Mouse (Mus musculus): ENCODE measurements around the gene Sema6c. TPM values are rescaled to one million over a fixed set of nuclear protein-coding genes. Genes with fewer than 3 reads are reported as not detected.

Gene Sema6c
- 18.9 and 20.9 TPM in 2 replicates for polyA plus RNA-seq (2015; fragmentation: Nextera tagmentation; extraction: Ambion mirVana)

DNA sequence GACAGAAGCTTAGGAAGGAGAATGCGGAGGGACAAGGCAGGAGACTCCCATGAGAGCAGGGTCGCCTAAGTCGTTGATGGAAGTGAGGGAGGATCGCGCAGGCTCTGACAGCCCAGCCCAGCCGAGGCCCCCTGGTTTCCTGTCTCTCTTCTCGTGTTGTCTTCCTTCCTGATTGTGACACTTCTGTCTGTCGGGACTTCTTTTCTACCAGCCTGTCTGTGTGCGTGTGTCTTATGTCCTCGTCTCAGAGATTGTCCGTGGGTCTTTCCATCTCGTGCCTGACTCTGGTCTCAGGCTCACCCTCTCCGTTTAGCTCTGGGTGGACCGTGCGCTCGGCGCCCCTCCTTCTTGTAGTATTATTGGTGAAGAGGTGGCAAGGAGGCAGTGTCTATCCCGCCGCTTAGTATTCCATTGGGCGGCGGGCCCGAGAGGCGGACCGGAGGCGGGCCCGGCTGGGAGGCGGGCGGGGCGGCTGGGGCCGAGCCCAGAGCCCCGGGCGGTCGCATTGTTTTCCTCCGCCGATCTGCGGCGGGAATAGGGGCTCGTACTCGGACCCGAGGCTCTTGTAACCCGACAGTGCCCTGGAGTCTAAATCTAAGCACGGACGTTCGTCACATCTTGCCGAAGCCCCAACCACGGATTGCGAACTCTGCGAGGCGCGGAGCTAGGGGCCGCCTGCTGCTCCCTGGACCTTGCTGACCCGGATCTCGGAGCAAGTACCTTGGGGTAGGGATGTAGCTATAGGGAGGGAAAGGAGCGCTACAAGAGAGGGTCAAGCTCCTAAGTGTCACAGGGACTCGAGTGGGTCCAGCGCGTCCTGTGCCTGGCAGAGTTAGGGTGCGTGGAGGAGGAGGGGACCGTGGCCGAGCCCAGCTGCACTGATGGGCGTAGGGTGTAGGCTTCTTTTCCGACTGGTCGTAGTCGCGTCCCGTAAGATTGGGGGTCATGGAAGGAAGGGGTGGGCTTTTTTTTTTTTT lies at the start of gene Sema6c:
Gene Sema6c (plus strand): TSS at position 471 of the 977 bp plus-strand sequence.
- peaks cover 28% of the 10 kb centered on the region for H3K4me1 ChIP-seq (ENCODE audit: control insufficient read depth, insufficient read depth, low read length)
- peak within 1 kb of the TSS; percentile 91 for H3K4me3 ChIP-seq (ENCODE audit: low read depth, low read length)
- no peaks in the 10 kb centered on the region for H3K27me3 ChIP-seq (ENCODE audit: control insufficient read depth, insufficient read depth, low read depth, low read length)
- H3K9ac ChIP-seq (ENCODE audit: low read depth, low read length), result peak within 1 kb of the TSS; percentile 75
- peaks cover 4% of the 10 kb centered on the region; the same call in 1 of the 2 replicates for H3K36me3 ChIP-seq (ENCODE audit: control insufficient read depth, insufficient read depth, low read length)
- H3K27ac ChIP-seq (ENCODE audit: low read length), result peak within 1 kb of the TSS; percentile 88
- peak within 1 kb of the TSS; percentile 81 for H3K4me2 ChIP-seq (ENCODE audit: low read length)
- under 1% methylated on average over 66 of the region's 66 CpGs for WGBS
- peak; percentile 98 for ATAC-seq
- no peaks in the 10 kb centered on the region for H3K9me3 ChIP-seq (replicated peaks; ENCODE audit: control insufficient read depth, low read length, poor library complexity, severe bottlenecking)

DNA sequence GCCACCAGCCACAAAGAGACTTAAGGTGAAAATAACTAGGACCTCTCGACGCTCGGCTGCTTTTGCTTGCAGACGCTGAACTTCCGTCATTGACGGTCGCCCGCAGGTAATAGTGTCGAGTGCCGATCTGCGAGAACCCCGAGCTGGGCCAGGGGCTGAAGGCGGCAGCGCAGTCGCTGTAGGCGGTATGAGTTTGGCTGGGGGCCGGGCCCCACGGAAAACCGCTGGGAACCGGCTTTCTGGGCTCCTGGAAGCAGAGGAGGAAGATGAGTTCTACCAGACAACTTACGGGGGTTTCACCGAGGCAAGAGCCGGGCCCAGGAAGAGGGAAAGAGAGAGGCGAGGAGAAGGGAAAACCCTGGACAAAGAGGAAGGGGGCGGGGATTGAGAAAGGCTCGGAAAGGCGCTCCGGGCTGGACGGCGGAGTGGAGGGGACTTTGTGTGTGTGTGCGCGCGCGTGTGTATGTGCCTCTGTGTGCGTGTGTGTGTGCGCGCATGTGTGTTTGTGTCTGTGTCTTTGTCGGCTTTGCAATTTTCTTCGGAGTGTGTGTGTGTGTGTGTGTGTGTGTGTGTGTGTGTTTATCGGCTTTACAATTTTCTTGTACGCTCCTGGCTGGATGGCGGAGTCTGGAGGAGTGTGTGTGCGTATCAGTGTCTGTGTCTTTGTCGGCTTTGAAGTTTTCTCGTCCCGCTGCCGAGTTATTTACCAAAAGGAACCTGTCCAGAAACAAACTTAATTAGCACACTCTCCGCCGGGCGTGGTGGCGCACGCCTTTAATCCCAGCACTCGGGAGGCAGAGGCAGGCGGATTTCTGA lies 49.1 kb upstream of the Sema6c start, which contains the start of gene Vps72:
Gene Vps72 (plus strand): TSS at position 112 of the 816 bp plus-strand sequence.
- peaks cover 10% of the 10 kb centered on the region for H3K4me1 ChIP-seq (ENCODE audit: control insufficient read depth, insufficient read depth, low read length)
- no peaks in the 10 kb centered on the region for H3K27me3 ChIP-seq (ENCODE audit: control insufficient read depth, insufficient read depth, low read depth, low read length)
- H3K9ac ChIP-seq (ENCODE audit: low read depth, low read length), result peak within 1 kb of the TSS; percentile 87
- WGBS, result under 1% methylated on average over 53 of the region's 54 CpGs
- ATAC-seq, result peak; percentile 60
- peak within 1 kb of the TSS; percentile 90 for H3K4me3 ChIP-seq (ENCODE audit: low read depth, low read length)
- peaks cover 4% of the 10 kb centered on the region for H3K36me3 ChIP-seq (ENCODE audit: control insufficient read depth, insufficient read depth, low read length)
- no peaks in the 10 kb centered on the region for H3K9me3 ChIP-seq (replicated peaks; ENCODE audit: control insufficient read depth, low read length, poor library complexity, severe bottlenecking)
- peak within 1 kb of the TSS; percentile 94 for H3K27ac ChIP-seq (ENCODE audit: low read length)
- peak within 1 kb of the TSS; percentile 58 for H3K4me2 ChIP-seq (ENCODE audit: low read length)

DNA sequence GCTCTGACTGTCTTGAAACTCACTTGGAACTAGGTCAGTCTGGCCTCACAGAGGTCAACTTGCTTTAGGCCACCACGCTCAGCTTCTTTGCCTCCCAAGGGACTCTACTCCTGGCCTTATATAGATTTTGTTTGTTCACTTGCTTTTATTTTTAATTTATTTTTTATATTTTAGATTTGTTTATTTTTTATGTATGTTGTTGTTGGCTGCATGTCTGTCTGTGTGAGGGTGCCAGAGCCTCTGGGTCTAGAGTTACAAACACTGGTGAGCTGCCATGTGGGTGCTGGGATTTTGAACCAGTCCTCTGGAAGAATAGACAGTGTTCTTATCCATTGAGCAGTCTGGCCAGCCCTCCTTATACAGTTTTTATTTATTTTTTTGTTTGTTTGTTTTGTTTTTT lies 47.5 kb upstream of the Sema6c start:
- peaks cover 4% of the 10 kb centered on the region for H3K36me3 ChIP-seq (ENCODE audit: control insufficient read depth, insufficient read depth, low read length)
- WGBS, result 95% methylated on average over 1 of the region's 1 CpGs
- H3K4me1 ChIP-seq (ENCODE audit: control insufficient read depth, insufficient read depth, low read length), result peaks cover 10% of the 10 kb centered on the region
- H3K9me3 ChIP-seq (replicated peaks; ENCODE audit: control insufficient read depth, low read length, poor library complexity, severe bottlenecking), result no peaks in the 10 kb centered on the region
- no peak overlapping the region for H3K27ac ChIP-seq (ENCODE audit: low read length)
- no peak for ATAC-seq
- no peak overlapping the region for H3K4me3 ChIP-seq (ENCODE audit: low read depth, low read length)
- H3K9ac ChIP-seq (ENCODE audit: low read depth, low read length), result no peak overlapping the region
- no peak overlapping the region for H3K4me2 ChIP-seq (ENCODE audit: low read length)
- H3K27me3 ChIP-seq (ENCODE audit: control insufficient read depth, insufficient read depth, low read depth, low read length), result no peaks in the 10 kb centered on the region

DNA sequence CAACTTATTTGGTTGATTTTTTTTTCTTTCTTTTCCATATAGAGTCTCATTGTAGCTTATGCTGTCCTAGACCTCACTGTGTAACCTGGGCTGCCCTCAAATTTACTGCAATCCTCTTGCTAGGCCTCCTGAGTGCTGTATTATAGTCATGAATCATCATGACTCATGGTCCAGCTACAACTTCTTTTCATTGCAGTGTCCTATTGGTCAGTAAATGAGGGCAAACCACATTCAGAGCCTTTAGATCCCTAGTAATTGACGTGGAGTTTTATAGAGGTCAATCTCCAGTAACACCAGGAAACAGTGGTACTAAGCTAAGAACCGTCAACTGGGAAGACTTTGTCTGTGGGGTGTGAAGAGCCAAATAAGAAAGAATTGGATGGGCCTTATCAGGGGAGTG lies 42.5 kb upstream of the Sema6c start:
- no peak overlapping the region for H3K27ac ChIP-seq (ENCODE audit: low read length)
- H3K27me3 ChIP-seq (ENCODE audit: control insufficient read depth, insufficient read depth, low read depth, low read length), result no peaks in the 10 kb centered on the region
- ATAC-seq, result no peak
- no peaks in the 10 kb centered on the region for H3K9me3 ChIP-seq (replicated peaks; ENCODE audit: control insufficient read depth, low read length, poor library complexity, severe bottlenecking)
- H3K4me1 ChIP-seq (ENCODE audit: control insufficient read depth, insufficient read depth, low read length), result peaks cover 1% of the 10 kb centered on the region; the same call in 1 of the 2 replicates
- WGBS, result 94% methylated on average over 2 of the region's 2 CpGs
- peaks cover 37% of the 10 kb centered on the region for H3K36me3 ChIP-seq (ENCODE audit: control insufficient read depth, insufficient read depth, low read length)
- H3K4me2 ChIP-seq (ENCODE audit: low read length), result no peak overlapping the region
- H3K4me3 ChIP-seq (ENCODE audit: low read depth, low read length), result no peak overlapping the region
- no peak overlapping the region for H3K9ac ChIP-seq (ENCODE audit: low read depth, low read length)

DNA sequence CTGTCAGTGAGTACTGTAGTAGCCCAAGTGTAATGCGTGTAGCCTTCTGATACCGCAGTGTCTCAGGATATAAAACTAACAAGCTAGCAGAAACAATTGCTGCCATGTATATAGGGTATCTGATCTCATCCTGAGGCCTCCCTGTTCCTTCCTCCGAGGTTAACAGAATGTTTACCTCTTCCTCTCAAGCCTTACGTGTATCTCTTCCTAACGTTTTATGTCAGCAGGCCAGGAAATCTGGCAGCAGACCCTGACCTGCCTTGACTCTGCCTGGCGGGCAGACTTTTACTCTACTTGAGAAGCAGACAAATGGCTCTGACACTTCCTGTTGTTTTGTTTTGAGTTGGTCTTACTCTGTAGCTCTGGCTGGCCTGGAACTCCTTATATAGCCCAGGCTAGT lies 38.7 kb upstream of the Sema6c start:
- H3K4me3 ChIP-seq (ENCODE audit: low read depth, low read length), result no peak overlapping the region
- no peak overlapping the region for H3K27ac ChIP-seq (ENCODE audit: low read length)
- WGBS, result 88% methylated on average over 6 of the region's 6 CpGs
- no peaks in the 10 kb centered on the region for H3K4me1 ChIP-seq (ENCODE audit: control insufficient read depth, insufficient read depth, low read length)
- ATAC-seq, result no peak
- peaks cover 36% of the 10 kb centered on the region for H3K36me3 ChIP-seq (ENCODE audit: control insufficient read depth, insufficient read depth, low read length)
- no peak overlapping the region for H3K9ac ChIP-seq (ENCODE audit: low read depth, low read length)
- H3K9me3 ChIP-seq (replicated peaks; ENCODE audit: control insufficient read depth, low read length, poor library complexity, severe bottlenecking), result no peaks in the 10 kb centered on the region
- no peaks in the 10 kb centered on the region for H3K27me3 ChIP-seq (ENCODE audit: control insufficient read depth, insufficient read depth, low read depth, low read length)
- no peak overlapping the region for H3K4me2 ChIP-seq (ENCODE audit: low read length)

DNA sequence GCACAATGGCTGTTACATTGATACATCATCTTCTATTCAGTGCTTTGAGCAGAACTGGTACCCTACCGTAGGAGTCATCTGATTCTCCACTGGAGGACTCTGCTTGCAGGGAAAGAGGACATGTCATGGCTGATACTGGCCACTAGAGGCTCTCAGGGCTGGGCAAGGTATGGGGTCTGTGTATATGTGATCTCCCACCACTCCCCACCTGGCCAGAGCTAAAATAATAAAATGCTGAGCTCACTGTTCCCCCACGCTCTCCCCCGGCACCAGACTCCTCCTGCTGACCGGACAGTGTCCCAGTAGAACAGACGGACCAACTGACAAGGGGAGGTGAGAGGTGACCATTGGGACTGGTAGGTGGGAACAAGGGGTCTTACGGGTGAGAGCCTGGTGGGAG lies 36.0 kb upstream of the Sema6c start, which contains the start of gene Tmod4:
Gene Tmod4 (plus strand): TSS at position 231 of the 400 bp plus-strand sequence.
- no peak within 1 kb of the TSS for H3K4me2 ChIP-seq (ENCODE audit: low read length)
- H3K27ac ChIP-seq (ENCODE audit: low read length), result no peak within 1 kb of the TSS
- H3K9me3 ChIP-seq (replicated peaks; ENCODE audit: control insufficient read depth, low read length, poor library complexity, severe bottlenecking), result no peaks in the 10 kb centered on the region
- peak; percentile 15; the same call in 1 of the 2 replicates for ATAC-seq
- WGBS, result 64% methylated on average over 6 of the region's 6 CpGs
- H3K27me3 ChIP-seq (ENCODE audit: control insufficient read depth, insufficient read depth, low read depth, low read length), result no peaks in the 10 kb centered on the region
- H3K9ac ChIP-seq (ENCODE audit: low read depth, low read length), result no peak within 1 kb of the TSS
- H3K4me3 ChIP-seq (ENCODE audit: low read depth, low read length), result no peak within 1 kb of the TSS
- peaks cover 31% of the 10 kb centered on the region for H3K36me3 ChIP-seq (ENCODE audit: control insufficient read depth, insufficient read depth, low read length)
- H3K4me1 ChIP-seq (ENCODE audit: control insufficient read depth, insufficient read depth, low read length), result no peaks in the 10 kb centered on the region

DNA sequence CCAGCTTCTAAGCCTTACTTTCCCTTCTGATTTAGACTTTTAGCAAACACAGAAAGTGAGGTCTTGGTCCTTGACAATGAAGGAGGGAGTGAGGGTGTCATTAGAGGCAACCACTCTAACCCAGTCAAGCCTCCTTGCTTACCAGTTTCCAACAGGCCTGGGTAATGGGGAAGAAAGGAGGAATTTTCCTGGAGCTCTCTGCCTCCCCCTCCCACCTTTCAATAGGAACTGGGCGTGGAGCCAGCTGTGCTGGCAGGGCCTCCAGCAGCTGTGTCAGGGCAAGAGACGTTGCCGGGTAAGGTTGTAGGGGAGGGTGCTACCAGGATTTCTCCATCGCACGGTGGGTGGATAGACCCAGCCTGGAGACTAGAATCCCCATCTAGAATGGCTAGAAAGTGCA lies 35.3 kb upstream of the Sema6c start:
- 30% methylated on average over 5 of the region's 5 CpGs for WGBS
- no peak for ATAC-seq

DNA sequence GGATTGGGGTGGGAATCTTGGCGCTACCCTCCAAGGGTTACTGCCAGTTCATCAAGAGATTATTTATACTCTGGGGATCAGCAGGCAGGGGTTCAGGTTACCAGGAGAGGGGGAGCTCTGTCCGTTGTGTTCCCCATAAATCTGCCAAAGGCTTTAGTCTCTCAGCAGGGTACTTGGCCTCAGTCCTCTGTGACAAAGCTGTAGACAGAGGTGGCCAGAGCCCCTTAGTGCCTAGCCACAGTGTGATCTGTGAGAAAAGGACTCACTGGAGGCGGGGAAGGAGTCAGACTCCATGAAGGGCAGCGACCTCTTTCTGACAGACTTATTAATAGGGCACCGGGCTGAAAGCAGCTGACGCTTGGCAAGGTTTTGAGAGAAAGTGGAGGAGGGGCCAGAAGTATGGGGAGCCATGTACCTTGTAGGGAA lies 31.0 kb upstream of the Sema6c start:
- no peak overlapping the region for H3K4me3 ChIP-seq (ENCODE audit: low read depth, low read length)
- H3K9me3 ChIP-seq (replicated peaks; ENCODE audit: control insufficient read depth, low read length, poor library complexity, severe bottlenecking), result no peaks in the 10 kb centered on the region
- H3K36me3 ChIP-seq (ENCODE audit: control insufficient read depth, insufficient read depth, low read length), result 0 out of 2 replicates have a peak, but pooled peaks cover 2% of the 10 kb centered on the region
- 46% methylated on average over 6 of the region's 6 CpGs for WGBS
- H3K4me1 ChIP-seq (ENCODE audit: control insufficient read depth, insufficient read depth, low read length), result peaks cover 6% of the 10 kb centered on the region
- H3K27ac ChIP-seq (ENCODE audit: low read length), result no peak overlapping the region
- H3K4me2 ChIP-seq (ENCODE audit: low read length), result no peak overlapping the region
- ATAC-seq, result no peak
- no peak overlapping the region for H3K9ac ChIP-seq (ENCODE audit: low read depth, low read length)
- H3K27me3 ChIP-seq (ENCODE audit: control insufficient read depth, insufficient read depth, low read depth, low read length), result no peaks in the 10 kb centered on the region

More for the DNA sequence above, 35.3 kb upstream of the Sema6c start:
- H3K9me3 ChIP-seq (replicated peaks; ENCODE audit: control insufficient read depth, low read length, poor library complexity, severe bottlenecking), result no peaks in the 10 kb centered on the region
- no peak overlapping the region for H3K27ac ChIP-seq (ENCODE audit: low read length)
- no peaks in the 10 kb centered on the region for H3K27me3 ChIP-seq (ENCODE audit: control insufficient read depth, insufficient read depth, low read depth, low read length)
- H3K4me1 ChIP-seq (ENCODE audit: control insufficient read depth, insufficient read depth, low read length), result no peaks in the 10 kb centered on the region
- no peak overlapping the region for H3K9ac ChIP-seq (ENCODE audit: low read depth, low read length)
- H3K36me3 ChIP-seq (ENCODE audit: control insufficient read depth, insufficient read depth, low read length), result peaks cover 25% of the 10 kb centered on the region
- no peak overlapping the region for H3K4me3 ChIP-seq (ENCODE audit: low read depth, low read length)
- no peak overlapping the region for H3K4me2 ChIP-seq (ENCODE audit: low read length)
